Mouse (Mus musculus) heart, postnatal 10 days (tissue): ENCODE measurements at regions not wholly inside any gene's neighbourhood (a gene's known extent, or its start where the extent isn't known, plus 50 kb on each side); places are given as distances from the start of the nearest gene placed in this dataset.

ENCODE experiments used
- DNase-seq, 2 experiments: peaks; one replicate each; pipeline ENCODE4 v3.0.0; 2021
- intact Hi-C: fragments of 180-260 bp; cut with DNase I; formaldehyde crosslinking; loops from one replicate; pipeline ENCODE4 v1.15.1; 2025

GRCm38 (mm10) chr16:14800209-14800608, 106.2 kb upstream of the Efcab1 start:
- DNase-seq: no peak
- intact Hi-C loops: no loop called here

- intact Hi-C loops: no loop called here
- peak in 1 of 2 experiments; percentile 6 for DNase-seq
These were observed 79.4 kb upstream of the Efcab1 start for GRCm38 (mm10) chr16:14827008-14827407.

- intact Hi-C loops: no loop called here
- DNase-seq: no peak
These were observed 65.6 kb upstream of the Efcab1 start for GRCm38 (mm10) chr16:14840786-14841185.
